Mouse (Mus musculus) Patski (cell line): ENCODE results near the gene Gm38392. TPM values are rescaled to one million over a fixed set of nuclear protein-coding genes. Genes with fewer than 3 reads are reported as not detected.

Source experiments
- ATAC-seq: fragments of 100-300 bp; one replicate; pipeline ENCODE4 v1.8.0; 2021
- CTCF ChIA-PET: fragments of 350-600 bp; sonication (Branson Sonifier 250); formaldehyde crosslinking; loops from one replicate; lab custom pipeline; 2022; ENCODE audit warnings: inconsistent platforms; lab: Charles Lee
- POLR2A ChIA-PET: fragments of 350-600 bp; sonication (Branson Sonifier 250); formaldehyde crosslinking; loops from one replicate; lab custom pipeline; 2022; ENCODE audit warnings: antibody characterized with exemption, inconsistent platforms; lab: Charles Lee
- DNase-seq: peaks from one replicate; pipeline ENCODE4 v3.0.0-alpha.2; 2011; ENCODE audit warnings: low read depth, low spot score
- H3K27me3 ChIP-seq: fragments of 371-371 bp; one replicate; pipeline ENCODE4 v1.5.1; 2021
- CTCF ChIP-seq: fragments of 100-300 bp; IDR thresholded peaks from one replicate; pipeline ENCODE4 v1.5.1; 2021
- in situ Hi-C: fragments of 300-500 bp; cut with MboI; formaldehyde crosslinking; loops from 3 replicates; pipeline ENCODE4 v1.11.1; 2018; ENCODE audit warnings: low pct_unique_long_range_greater_than_20kb, mixed read lengths
- polyA plus RNA-seq: library from polyadenylated mRNA; unstranded; gene quantifications from one replicate; pipeline ENCODE4 v1.2.3, GENCODE M21; 2021

Gene Gm38392
- polyA plus RNA-seq, 1 experiment from 2014 or later: 0.19 TPM

DNA sequence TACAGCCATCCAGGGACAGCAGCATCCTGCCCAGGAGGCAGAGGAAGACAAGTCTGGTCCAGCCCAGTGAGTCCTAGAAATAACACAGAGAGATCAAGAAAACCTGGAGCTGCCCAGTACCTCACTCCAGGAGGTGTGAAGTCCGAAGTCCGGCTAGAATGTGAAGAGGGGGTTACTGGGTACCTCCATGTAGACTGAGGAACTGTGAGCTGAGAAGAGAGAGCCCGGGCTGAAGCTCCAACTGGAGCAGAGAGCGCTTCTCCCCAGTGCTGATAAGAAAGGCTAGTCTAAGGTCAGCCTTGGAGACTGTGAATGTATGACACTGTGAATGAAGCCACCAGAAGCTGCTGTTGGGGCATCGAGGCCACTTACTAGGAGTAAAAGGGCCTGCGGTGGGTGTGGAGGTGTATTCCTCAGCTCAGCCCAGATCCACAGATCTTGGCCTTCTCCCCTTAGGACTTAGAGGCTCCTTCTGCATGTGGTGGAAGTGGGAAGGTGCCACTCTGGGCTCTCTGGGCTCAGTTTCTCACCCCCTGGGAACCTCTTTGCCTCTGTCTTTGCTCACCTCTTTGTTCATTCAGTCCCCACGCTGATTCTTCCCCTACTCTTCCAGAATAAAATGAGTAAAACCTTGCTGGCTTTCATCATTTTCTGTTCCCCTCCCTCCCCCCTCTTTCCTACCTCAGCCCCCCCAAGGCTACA is 82.9 kb downstream of the Gm38392 start:
- TF ChIP-seq CTCF: no peak
- POLR2A ChIA-PET: interaction anchor here (0.7 kb wide), 1 partner anchor 223 kb away, joined by 5 read pairs; no protein-coding TSS in a partner anchor
- in situ Hi-C loops: no loop called here
- ATAC-seq: no peak
- CTCF ChIA-PET: interaction anchor here (1.5 to 3.0 kb wide), 3 partner anchors 12 to 41 kb away, joined by 4 to 9 read pairs (median 4); no protein-coding TSS in a partner anchor
- peaks cover 77% of the 10 kb centered on the region for H3K27me3 ChIP-seq
- no peak for DNase-seq

DNA sequence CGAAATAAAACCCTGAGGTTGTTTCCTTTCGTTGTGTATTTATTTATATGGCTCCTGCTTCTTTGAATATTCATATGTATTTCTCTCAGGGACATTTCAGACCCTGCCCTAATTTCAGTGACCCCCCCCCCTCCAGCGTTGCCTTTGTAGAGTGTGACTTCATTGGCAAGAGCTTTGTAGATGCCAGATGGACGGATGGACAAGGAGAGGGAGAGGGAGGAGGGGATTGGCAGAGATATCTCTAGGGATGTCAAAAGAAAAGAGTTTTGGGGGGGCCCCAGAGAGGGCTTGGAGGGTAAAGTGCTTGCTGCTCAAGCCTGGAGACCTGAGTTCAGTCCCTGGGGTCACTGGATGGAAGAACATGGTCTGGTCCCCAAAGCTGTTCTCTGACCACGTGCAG is 83.6 kb downstream of the Gm38392 start:
- ChIA-PET CTCF (interaction anchor here (1.0 to 3.0 kb wide), 3 partner anchors 11 to 41 kb away, joined by 4 to 9 read pairs (median 4); no protein-coding TSS in a partner anchor), POLR2A (no interaction called here)
- TF ChIP-seq CTCF: no peak
- H3K27me3 ChIP-seq: peaks cover 74% of the 10 kb centered on the region
- in situ Hi-C loops: no loop called here
- ATAC-seq (no peak), DNase-seq (no peak)

DNA sequence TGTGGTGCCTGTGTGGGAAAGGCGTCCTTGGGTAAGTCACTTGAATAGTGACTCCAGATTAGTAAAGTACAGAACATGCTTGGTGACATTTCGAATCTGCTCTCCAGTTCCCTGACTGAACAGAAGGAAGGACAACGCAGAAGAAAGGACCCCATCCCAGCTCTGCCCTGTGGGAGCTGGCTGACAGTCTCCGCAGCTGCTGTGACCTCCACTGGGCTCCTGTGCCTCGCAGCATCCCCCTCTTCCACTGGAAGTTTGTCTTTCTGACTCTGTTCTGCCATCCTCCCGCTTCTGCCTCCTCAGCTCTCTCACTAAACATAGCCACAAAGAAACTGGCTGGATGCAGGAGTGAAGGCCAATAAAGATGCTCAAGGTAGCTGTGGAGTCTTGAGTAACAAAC is 84.0 kb downstream of the Gm38392 start:
- no peak for TF ChIP-seq CTCF
- H3K27me3 ChIP-seq: peaks cover 73% of the 10 kb centered on the region
- ATAC-seq (no peak), DNase-seq (no peak)
- in situ Hi-C loops: no loop called here
- POLR2A ChIA-PET: no interaction called here
- CTCF ChIA-PET: interaction anchor here (1.0 to 3.0 kb wide), 4 partner anchors 10 to 42 kb away, joined by 4 to 9 read pairs (median 4); no protein-coding TSS in a partner anchor

DNA sequence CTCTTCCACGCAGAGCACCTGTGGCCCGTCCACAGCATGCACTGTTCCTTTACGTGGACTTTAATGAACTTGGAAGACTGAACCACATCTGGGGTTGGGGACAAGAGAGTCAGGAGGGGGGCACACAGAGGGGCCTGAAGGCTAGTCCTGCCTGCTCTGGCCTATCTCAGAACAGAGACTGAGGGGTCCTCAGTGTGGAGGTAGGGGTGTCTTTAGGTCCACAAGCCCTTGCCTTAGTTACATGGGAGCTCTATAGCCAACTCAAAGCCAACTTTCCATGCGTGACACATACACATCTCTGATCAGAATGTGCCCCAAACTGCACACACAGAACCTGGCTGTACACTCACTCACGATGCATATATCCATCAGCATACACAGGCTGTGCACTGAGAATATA is 85.4 kb downstream of the Gm38392 start:
- peaks cover 79% of the 10 kb centered on the region for H3K27me3 ChIP-seq
- ChIA-PET CTCF (interaction anchor here (1.4 to 3.0 kb wide), 2 partner anchors 10 to 11 kb away, joined by 4 to 9 read pairs; no protein-coding TSS in a partner anchor), POLR2A (no interaction called here)
- no peak for TF ChIP-seq CTCF
- in situ Hi-C loops: no loop called here
- DNase-seq: no peak
- no peak for ATAC-seq

GRCm38 (mm10) chr3:88200972-88201330 is 86.1 kb downstream of the Gm38392 start:
- TF ChIP-seq CTCF: no peak
- H3K27me3 ChIP-seq: peaks cover 79% of the 10 kb centered on the region
- ChIA-PET POLR2A (no interaction called here), CTCF (no interaction called here)
- in situ Hi-C loops: no loop called here
- DNase-seq (no peak), ATAC-seq (no peak)

DNA sequence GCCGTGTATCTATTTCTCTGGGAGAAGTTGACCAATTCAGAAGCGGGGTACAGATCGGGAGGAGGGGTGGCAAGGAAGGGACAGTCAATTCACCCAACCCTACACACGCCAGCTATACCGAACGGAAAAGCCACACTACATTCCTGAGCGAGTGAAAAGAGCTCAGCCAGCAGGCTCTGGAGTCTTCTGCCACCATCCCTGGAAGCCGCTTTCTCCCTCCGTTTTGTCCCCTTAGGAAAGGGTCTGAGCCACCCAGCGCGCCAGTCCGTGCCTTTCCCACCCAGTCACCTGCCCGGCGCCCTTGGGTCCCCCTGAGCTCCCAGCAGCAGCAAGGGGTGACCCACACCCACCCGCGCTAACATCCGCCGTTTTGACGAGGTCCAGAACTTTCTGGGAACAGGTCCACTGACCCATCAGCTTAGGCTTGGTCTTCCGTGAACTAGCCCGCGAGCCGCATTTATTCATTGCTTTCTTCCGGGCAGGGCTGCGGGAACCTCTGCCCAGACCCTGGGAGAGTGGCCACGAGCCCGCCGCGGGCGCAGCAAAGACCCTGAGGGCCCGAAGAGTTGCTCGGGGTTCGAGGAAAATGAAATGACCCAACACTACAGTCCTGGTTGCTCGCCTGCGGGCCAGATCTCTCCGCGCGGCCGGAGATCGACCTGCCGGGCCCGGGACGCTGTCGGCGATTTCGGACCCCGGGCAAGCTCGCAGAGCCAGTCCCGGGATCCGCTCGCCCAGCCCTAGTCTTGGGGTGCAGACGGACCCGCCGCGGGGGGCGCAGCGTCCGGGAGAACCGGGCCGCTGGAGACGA is 86.6 kb downstream of the Gm38392 start:
- H3K27me3 ChIP-seq: peaks cover 83% of the 10 kb centered on the region
- ChIA-PET POLR2A (interaction anchor here (0.6 kb wide), 1 partner anchor 102 kb away, joined by 7 read pairs; no protein-coding TSS in a partner anchor), CTCF (no interaction called here)
- no peak for TF ChIP-seq CTCF
- in situ Hi-C loops: no loop called here
- DNase-seq: no peak
- no peak for ATAC-seq

DNA sequence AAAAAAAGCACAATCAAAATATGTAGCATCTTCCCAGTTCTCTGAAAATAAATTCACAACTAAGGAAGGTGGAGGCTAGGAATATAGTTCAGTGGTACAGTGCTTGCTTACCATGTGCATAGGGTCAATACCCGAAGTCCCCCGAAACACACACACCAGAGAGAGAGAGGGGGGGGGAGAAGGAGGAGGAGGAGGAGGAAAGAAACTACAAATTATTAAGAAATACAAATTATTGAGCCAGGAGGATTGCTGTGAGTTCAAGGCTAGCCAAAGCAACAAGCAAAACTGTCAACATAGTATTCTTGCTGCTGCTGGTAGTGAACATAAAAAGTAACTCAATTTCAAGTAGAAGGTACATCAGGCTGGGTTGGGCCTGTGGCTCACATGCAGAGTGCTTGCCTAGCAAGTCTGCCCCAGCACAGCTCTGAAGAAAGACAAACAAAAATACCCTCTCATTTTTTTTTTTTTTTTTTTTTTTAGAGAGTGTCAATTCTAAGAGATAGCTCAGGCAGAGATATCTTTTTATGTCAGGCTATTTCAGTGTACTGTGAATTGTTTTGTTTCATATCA is 87.4 kb downstream of the Gm38392 start:
- POLR2A ChIA-PET: interaction anchor here (0.6 kb wide), 2 partner anchors 102 to 204 kb away, joined by 3 to 7 read pairs; no protein-coding TSS in a partner anchor
- ATAC-seq (no peak), DNase-seq (no peak)
- no peak for TF ChIP-seq CTCF
- peaks cover 77% of the 10 kb centered on the region for H3K27me3 ChIP-seq
- CTCF ChIA-PET: interaction anchor here (0.8 to 1.0 kb wide), 2 partner anchors 14 to 44 kb away, joined by 3 read pairs; no protein-coding TSS in a partner anchor
- in situ Hi-C loops: no loop called here

GRCm38 (mm10) chr3:88198505-88199020 is 88.4 kb downstream of the Gm38392 start:
- POLR2A ChIA-PET: no interaction called here
- CTCF ChIA-PET: interaction anchor here (1.0 to 1.7 kb wide), 2 partner anchors 11 to 13 kb away, joined by 3 to 4 read pairs; no protein-coding TSS in a partner anchor
- in situ Hi-C loops: no loop called here
- ATAC-seq (no peak), DNase-seq (no peak)
- peaks cover 68% of the 10 kb centered on the region for H3K27me3 ChIP-seq
- no peak for TF ChIP-seq CTCF

- DNase-seq (no peak), ATAC-seq (no peak)
- POLR2A ChIA-PET: no interaction called here
- TF ChIP-seq CTCF: no peak
- peaks cover 63% of the 10 kb centered on the region for H3K27me3 ChIP-seq
- in situ Hi-C loops: no loop called here
- CTCF ChIA-PET: interaction anchor here (1.7 kb wide), 1 partner anchor 12 kb away, joined by 4 read pairs; no protein-coding TSS in a partner anchor
Observed at GRCm38 (mm10) chr3:88197741-88198504, 89.1 kb downstream of the Gm38392 start.

Other genes with a start within 250 kb of the Gm38392 start
- 32.8 TPM for gene Gpatch4, start 244.1 kb downstream of the Gm38392 start, polyA plus RNA-seq
- 198 TPM for gene Naxe, start 228.7 kb downstream of the Gm38392 start, polyA plus RNA-seq
- gene Ttc24, start 208.9 kb downstream of the Gm38392 start, polyA plus RNA-seq: not detected
- gene Iqgap3, start 205.2 kb downstream of the Gm38392 start, polyA plus RNA-seq: 55.8 TPM
- 62.7 TPM for gene Mef2d, start 144.8 kb downstream of the Gm38392 start, polyA plus RNA-seq
- gene Rhbg, start 32.5 kb downstream of the Gm38392 start, polyA plus RNA-seq: not detected
- 6.3 TPM for gene Tsacc, start 9.8 kb upstream of the Gm38392 start, polyA plus RNA-seq
- gene Cct3, start 9.9 kb upstream of the Gm38392 start, polyA plus RNA-seq: 573 TPM
- 590 TPM for gene Glmp, start 37.8 kb upstream of the Gm38392 start, polyA plus RNA-seq
- gene Tmem79, start 48.9 kb upstream of the Gm38392 start, polyA plus RNA-seq: 3.1 TPM
- 90.1 TPM for gene Smg5, start 49.0 kb upstream of the Gm38392 start, polyA plus RNA-seq
- gene Paqr6, start 77.4 kb upstream of the Gm38392 start, polyA plus RNA-seq: 0.04 TPM
- 0.22 TPM for gene Bglap3, start 85.5 kb upstream of the Gm38392 start, polyA plus RNA-seq
- gene Bglap2, start 91.5 kb upstream of the Gm38392 start, polyA plus RNA-seq: not detected
- 0.22 TPM for gene Bglap, start 97.3 kb upstream of the Gm38392 start, polyA plus RNA-seq
- gene Pmf1, start 123.1 kb upstream of the Gm38392 start, polyA plus RNA-seq: 80.1 TPM
- 42.6 TPM for gene Slc25a44, start 137.9 kb upstream of the Gm38392 start, polyA plus RNA-seq
- gene Sema4a, start 174.0 kb upstream of the Gm38392 start, polyA plus RNA-seq: 6.6 TPM
- gene Lmna, start 222.7 kb upstream of the Gm38392 start, polyA plus RNA-seq: 401 TPM
- 42.6 TPM for gene Mex3a, start 245.2 kb upstream of the Gm38392 start, polyA plus RNA-seq